Mouse (Mus musculus) megakaryocyte, embryonic 14.5 days (primary cell): ENCODE results near the gene Ttc25. TPM values are rescaled to one million over a fixed set of nuclear protein-coding genes. Genes with fewer than 3 reads are reported as not detected.

Experiments used
- H3K27me3 ChIP-seq: replicated peaks from 2 replicates; pipeline ENCODE3; 2012; ENCODE audit warnings: inconsistent platforms
- H3K36me3 ChIP-seq: replicated peaks from 2 replicates; pipeline ENCODE3; 2012; ENCODE audit warnings: low read length, inconsistent platforms, mixed read lengths
- H3K4me1 ChIP-seq: 2 replicates; pipeline ENCODE4 v1.6.1; 2012; ENCODE audit warnings: inconsistent platforms
- H3K4me3 ChIP-seq: replicated peaks from 2 replicates; pipeline ENCODE3; 2012; ENCODE audit warnings: moderate library complexity, mild to moderate bottlenecking, inconsistent platforms
- H3K9me3 ChIP-seq: 2 replicates; pipeline ENCODE4 v1.6.1; 2012; ENCODE audit warnings: inconsistent platforms
- FLI1 ChIP-seq: IDR thresholded peaks from 2 replicates; pipeline ENCODE4 v1.6.1; 2012; ENCODE audit warnings: low read length, inconsistent platforms, mixed read lengths
- GATA1 ChIP-seq: IDR thresholded peaks from 3 replicates; pipeline ENCODE4 v1.6.1; 2012; ENCODE audit warnings: mixed read lengths, low read length, inconsistent platforms, borderline replicate concordance
- polyA plus RNA-seq: library from polyadenylated mRNA; stranded (reverse); fragments of >175 nt; gene quantifications from 2 replicates; pipeline ENCODE4 v1.2.3, GENCODE M21; 2012; ENCODE audit warnings: low replicate concordance; ENCODE audit not compliant: insufficient read depth

Ttc25 gene
- polyA plus RNA-seq, 1 experiment, result 0.29 TPM

DNA sequence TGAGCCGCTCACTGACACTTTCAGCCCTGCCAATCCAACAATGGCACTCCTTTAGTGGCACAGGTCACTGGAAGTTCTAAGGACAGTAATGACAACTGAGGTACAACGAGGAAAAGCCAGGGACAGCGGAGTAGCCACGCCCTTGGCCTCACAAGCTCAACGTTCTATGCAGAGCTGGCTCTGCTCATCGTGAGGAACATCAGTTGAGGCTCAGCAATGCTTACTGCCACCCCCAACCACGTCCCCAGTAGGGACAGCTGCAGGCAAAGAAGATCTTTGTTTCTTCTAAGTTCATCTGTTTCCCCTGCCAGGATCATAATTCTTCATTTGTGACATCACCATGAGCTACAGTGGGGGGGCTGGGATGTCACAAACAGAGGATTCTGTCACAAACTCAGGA lies 49.2 kb downstream of the Ttc25 start:
- H3K4me1 ChIP-seq, result peaks cover 3% of the 10 kb centered on the region
- H3K9me3 ChIP-seq, result no peaks in the 10 kb centered on the region
- no peak overlapping the region for H3K4me3 ChIP-seq
- no peaks in the 10 kb centered on the region for H3K27me3 ChIP-seq
- TF ChIP-seq FLI1, result no peak
- TF ChIP-seq GATA1, result no peak
- peaks cover 100% of the 10 kb centered on the region for H3K36me3 ChIP-seq

DNA sequence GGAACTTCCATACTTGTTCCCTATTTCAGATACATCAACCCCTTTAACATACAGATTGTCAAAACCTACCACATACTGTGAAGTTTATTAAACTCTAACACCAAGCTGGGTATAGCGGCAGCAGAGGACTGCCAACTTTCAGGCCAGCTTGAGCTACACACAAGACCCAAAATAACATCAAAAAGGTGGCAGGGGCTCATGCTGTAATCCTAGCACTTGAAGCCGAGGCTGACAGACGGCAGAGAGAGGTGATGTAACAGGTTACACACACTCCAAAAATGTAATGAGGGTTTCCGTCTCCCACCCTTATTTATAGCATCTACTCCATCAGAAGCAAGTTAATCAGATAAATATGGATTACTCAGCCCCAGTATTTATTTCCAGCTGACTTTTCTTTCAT lies 50.1 kb downstream of the Ttc25 start:
- H3K9me3 ChIP-seq, result no peaks in the 10 kb centered on the region
- no peak overlapping the region for H3K4me3 ChIP-seq
- peaks cover 100% of the 10 kb centered on the region for H3K36me3 ChIP-seq
- no peak for TF ChIP-seq FLI1
- TF ChIP-seq GATA1, result no peak
- H3K27me3 ChIP-seq, result no peaks in the 10 kb centered on the region
- no peaks in the 10 kb centered on the region for H3K4me1 ChIP-seq

DNA sequence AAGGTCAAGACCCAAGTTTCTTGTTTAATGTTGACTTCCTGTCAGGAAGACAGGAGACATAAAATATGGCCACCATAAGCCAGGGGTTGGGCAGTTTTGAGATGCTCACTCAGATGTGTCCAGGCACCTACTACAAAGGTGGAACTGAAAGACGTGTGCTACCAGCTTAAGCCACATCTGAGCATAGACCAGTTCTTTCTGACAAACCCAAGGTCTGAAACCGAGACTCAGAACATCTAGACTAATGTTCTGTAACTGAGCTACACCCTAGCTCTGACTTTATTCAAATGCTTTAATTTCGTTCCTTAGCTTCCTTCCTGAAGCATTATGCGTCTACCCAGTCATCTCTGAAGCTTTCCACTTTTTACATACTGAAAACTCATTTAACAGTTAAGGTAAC lies 52.7 kb downstream of the Ttc25 start:
- Histone ChIP-seq H3K4me1 (peaks cover 16% of the 10 kb centered on the region), H3K27me3 (no peaks in the 10 kb centered on the region), H3K4me3 (no peak overlapping the region), H3K9me3 (no peaks in the 10 kb centered on the region), H3K36me3 (peaks cover 96% of the 10 kb centered on the region)
- TF ChIP-seq GATA1 (no peak), FLI1 (no peak)

- Histone ChIP-seq H3K9me3 (no peaks in the 10 kb centered on the region), H3K4me1 (peaks cover 47% of the 10 kb centered on the region), H3K36me3 (peaks cover 83% of the 10 kb centered on the region), H3K4me3 (no peak overlapping the region), H3K27me3 (no peaks in the 10 kb centered on the region)
- no peak for TF ChIP-seq FLI1
- TF ChIP-seq GATA1, result no peak
These were observed 56.0 kb downstream of the Ttc25 start for GRCm38 (mm10) chr11:100601372-100601771.

DNA sequence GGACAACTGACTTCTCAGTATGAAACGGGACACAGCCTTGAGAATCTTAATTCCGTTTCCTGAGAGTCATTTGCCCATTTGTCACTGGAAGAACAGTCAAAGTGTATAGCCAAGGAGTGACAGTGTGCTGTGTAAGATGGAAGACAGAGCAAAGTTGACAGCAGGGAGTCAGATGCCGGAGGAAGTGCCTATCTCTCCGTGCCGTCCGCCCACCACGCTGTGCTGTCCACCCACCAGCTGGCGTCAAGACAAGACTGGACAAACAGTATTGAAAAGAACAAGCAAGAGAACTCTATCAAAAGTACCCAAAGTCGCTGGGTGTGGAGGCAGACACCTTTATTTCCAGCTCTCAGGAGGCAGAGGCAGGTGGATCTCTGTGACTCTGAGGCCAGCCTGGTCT lies 57.7 kb downstream of the Ttc25 start:
- Histone ChIP-seq H3K4me3 (peak overlapping the region; percentile 76), H3K36me3 (peaks cover 79% of the 10 kb centered on the region), H3K4me1 (peaks cover 49% of the 10 kb centered on the region), H3K9me3 (no peaks in the 10 kb centered on the region), H3K27me3 (no peaks in the 10 kb centered on the region)
- TF ChIP-seq GATA1 (no peak), FLI1 (no peak)

- H3K36me3 ChIP-seq, result peaks cover 80% of the 10 kb centered on the region
- no peak for TF ChIP-seq FLI1
- TF ChIP-seq GATA1, result no peak
- peaks cover 56% of the 10 kb centered on the region for H3K4me1 ChIP-seq
- H3K4me3 ChIP-seq, result peak overlapping the region; percentile 51
- H3K27me3 ChIP-seq, result no peaks in the 10 kb centered on the region
- H3K9me3 ChIP-seq, result no peaks in the 10 kb centered on the region
These were observed 58.4 kb downstream of the Ttc25 start for GRCm38 (mm10) chr11:100603813-100604212.

DNA sequence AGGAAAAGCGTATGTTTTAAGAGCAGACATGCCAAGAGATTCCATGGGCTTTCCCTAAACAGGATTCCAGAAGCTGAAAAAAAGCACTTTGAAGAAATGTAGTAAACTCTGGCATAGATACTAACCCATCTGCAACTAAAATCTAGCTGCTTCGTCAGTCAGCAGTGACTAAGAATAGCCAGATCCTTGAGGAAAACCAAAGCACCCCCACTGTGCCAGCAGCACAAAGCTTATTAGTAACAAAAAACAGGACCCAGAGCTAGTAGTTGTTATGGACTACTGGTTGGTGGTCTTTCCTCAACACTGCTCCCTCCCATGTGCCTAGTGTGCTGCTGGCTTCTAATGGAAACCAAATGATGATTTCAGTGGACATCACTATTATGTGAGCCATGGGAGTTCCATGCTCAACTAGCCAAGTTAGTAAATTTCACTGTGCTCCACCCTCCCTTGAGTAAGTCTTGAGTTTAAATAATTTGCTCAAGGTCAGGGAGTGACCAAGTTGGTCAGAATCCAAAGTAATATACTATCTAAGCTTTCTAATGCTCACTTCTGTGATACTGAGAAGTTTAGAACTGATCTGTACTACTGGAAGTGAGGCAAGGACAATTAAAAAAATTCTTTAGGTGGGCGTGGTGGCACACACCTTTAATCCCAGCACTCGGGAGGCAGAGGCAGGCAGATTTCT lies 59.1 kb downstream of the Ttc25 start:
- no peaks in the 10 kb centered on the region for H3K27me3 ChIP-seq
- peaks cover 62% of the 10 kb centered on the region for H3K4me1 ChIP-seq
- H3K4me3 ChIP-seq, result no peak overlapping the region
- H3K36me3 ChIP-seq, result peaks cover 79% of the 10 kb centered on the region
- TF ChIP-seq FLI1, result no peak
- no peak for TF ChIP-seq GATA1
- H3K9me3 ChIP-seq, result no peaks in the 10 kb centered on the region

- TF ChIP-seq GATA1, result no peak
- TF ChIP-seq FLI1, result no peak
- peaks cover 72% of the 10 kb centered on the region for H3K4me1 ChIP-seq
- H3K27me3 ChIP-seq, result no peaks in the 10 kb centered on the region
- no peaks in the 10 kb centered on the region for H3K9me3 ChIP-seq
- no peak overlapping the region for H3K4me3 ChIP-seq
- peaks cover 77% of the 10 kb centered on the region for H3K36me3 ChIP-seq
These were observed 60.0 kb downstream of the Ttc25 start for GRCm38 (mm10) chr11:100605451-100605850.

DNA sequence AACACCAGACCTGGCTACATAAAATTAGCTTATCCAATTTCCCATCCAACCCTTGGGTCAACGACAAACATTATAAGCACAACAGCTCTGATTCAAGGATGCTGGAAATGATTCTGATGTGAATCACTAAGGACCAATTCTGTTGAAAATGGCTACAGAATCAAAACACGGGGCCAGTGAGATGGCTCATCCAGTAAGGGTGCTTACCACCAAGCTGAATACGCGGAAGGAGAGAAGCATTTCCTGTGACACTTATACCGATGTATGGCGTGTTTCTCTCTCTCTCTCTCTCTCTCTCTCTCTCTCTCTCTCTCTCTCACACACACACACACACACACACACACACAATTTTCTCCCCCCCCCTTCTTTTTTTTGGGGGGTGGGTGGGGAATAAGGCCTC lies 61.7 kb downstream of the Ttc25 start:
- peaks cover 72% of the 10 kb centered on the region for H3K36me3 ChIP-seq
- peaks cover 79% of the 10 kb centered on the region for H3K4me1 ChIP-seq

DNA sequence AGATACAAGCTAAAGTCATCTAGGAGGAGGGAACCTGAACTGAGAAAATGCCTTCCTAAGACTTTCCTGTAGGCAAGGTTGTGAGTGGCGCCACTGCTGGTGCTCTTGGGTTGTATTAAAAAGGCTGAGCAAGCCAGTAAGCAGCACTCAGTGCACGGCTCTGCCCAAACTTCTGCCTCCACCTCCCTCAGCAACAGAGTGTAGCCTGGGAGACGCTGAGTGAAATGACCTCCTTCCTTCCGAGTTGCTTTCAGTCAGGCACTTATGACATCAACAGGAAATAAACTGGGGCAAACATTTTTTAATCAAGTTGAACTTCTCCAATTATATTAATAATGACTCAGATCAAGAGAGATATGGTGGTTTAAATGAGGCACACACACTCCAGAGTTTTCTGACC lies 63.4 kb downstream of the Ttc25 start:
- H3K27me3 ChIP-seq, result no peaks in the 10 kb centered on the region
- no peak for TF ChIP-seq FLI1
- TF ChIP-seq GATA1, result no peak
- peaks cover 78% of the 10 kb centered on the region for H3K4me1 ChIP-seq
- no peak overlapping the region for H3K4me3 ChIP-seq
- peaks cover 65% of the 10 kb centered on the region for H3K36me3 ChIP-seq
- H3K9me3 ChIP-seq, result no peaks in the 10 kb centered on the region

More for the DNA sequence above, 61.7 kb downstream of the Ttc25 start:
- Histone ChIP-seq H3K27me3 (no peaks in the 10 kb centered on the region), H3K4me3 (no peak overlapping the region), H3K9me3 (no peaks in the 10 kb centered on the region)
- TF ChIP-seq FLI1 (no peak), GATA1 (no peak)
